Mouse (Mus musculus): ENCODE data around the gene Krt25. TPM values are rescaled to one million over a fixed set of nuclear protein-coding genes. Genes with fewer than 3 reads are reported as not detected.
A peak's percentile ranks its signal among the peaks of the same experiment; 100 is the strongest.

Krt25 gene
- polyA plus RNA-seq, 1 experiment from 2014 or later: 0.35 TPM

- WGBS: 41% methylated on average over 8 of the region's 8 CpGs
- H3K27me3 ChIP-seq: no peaks in the 10 kb centered on the region
- H3K4me3 ChIP-seq: no peak overlapping the region
- no peak overlapping the region for H3K4me2 ChIP-seq
- H3K9me3 ChIP-seq: no peaks in the 10 kb centered on the region
- no peaks in the 10 kb centered on the region for H3K36me3 ChIP-seq
- H3K9ac ChIP-seq: no peak overlapping the region
- 0 out of 2 replicates have a peak overlapping the region, but pooled peaks have one; percentile 1 for H3K27ac ChIP-seq
- ATAC-seq (ENCODE audit: low FRiP score): no peak
- H3K4me1 ChIP-seq (replicated peaks): peaks cover 8% of the 10 kb centered on the region
These were observed 6.2 kb downstream of the Krt25 start for GRCm38 (mm10) chr11:99316543-99316942.

GRCm38 (mm10) chr11:99314594-99314993 is 8.2 kb downstream of the Krt25 start:
- H3K4me2 ChIP-seq: no peak overlapping the region
- H3K36me3 ChIP-seq: no peaks in the 10 kb centered on the region
- no peak overlapping the region for H3K27ac ChIP-seq
- no peak overlapping the region for H3K4me3 ChIP-seq
- peaks cover 8% of the 10 kb centered on the region for H3K4me1 ChIP-seq (replicated peaks)
- H3K9ac ChIP-seq: no peak overlapping the region
- no peaks in the 10 kb centered on the region for H3K9me3 ChIP-seq
- no peaks in the 10 kb centered on the region for H3K27me3 ChIP-seq
- 90% methylated on average over 2 of the region's 2 CpGs for WGBS
- no peak for ATAC-seq (ENCODE audit: low FRiP score)

GRCm38 (mm10) chr11:99310882-99311281 is 11.9 kb downstream of the Krt25 start:
- Histone ChIP-seq H3K9ac (no peak overlapping the region), H3K9me3 (no peaks in the 10 kb centered on the region), H3K4me1 (replicated peaks) (no peaks in the 10 kb centered on the region), H3K4me2 (no peak overlapping the region), H3K36me3 (no peaks in the 10 kb centered on the region), H3K27ac (no peak overlapping the region), H3K27me3 (no peaks in the 10 kb centered on the region), H3K4me3 (no peak overlapping the region)
- 91% methylated on average over 1 of the region's 1 CpGs for WGBS
- ATAC-seq (ENCODE audit: low FRiP score): no peak

GRCm38 (mm10) chr11:99307579-99307978 is 15.2 kb downstream of the Krt25 start:
- Histone ChIP-seq H3K9ac (no peak overlapping the region), H3K36me3 (no peaks in the 10 kb centered on the region), H3K4me1 (replicated peaks) (no peaks in the 10 kb centered on the region), H3K27ac (no peak overlapping the region), H3K27me3 (no peaks in the 10 kb centered on the region), H3K4me2 (no peak overlapping the region), H3K4me3 (no peak overlapping the region), H3K9me3 (no peaks in the 10 kb centered on the region)
- no peak for ATAC-seq (ENCODE audit: low FRiP score)
- WGBS: 41% methylated on average over 2 of the region's 2 CpGs

GRCm38 (mm10) chr11:99295039-99295438 is 27.7 kb downstream of the Krt25 start:
- Histone ChIP-seq H3K36me3 (no peaks in the 10 kb centered on the region), H3K27me3 (no peaks in the 10 kb centered on the region; the same call in 1 of the 2 replicates), H3K4me1 (replicated peaks) (no peaks in the 10 kb centered on the region), H3K4me2 (no peak overlapping the region), H3K4me3 (no peak overlapping the region), H3K9me3 (no peaks in the 10 kb centered on the region; the same call in 1 of the 2 replicates), H3K9ac (no peak overlapping the region), H3K27ac (no peak overlapping the region; the same call in 1 of the 2 replicates)
- 67% methylated on average over 5 of the region's 5 CpGs for WGBS
- ATAC-seq (ENCODE audit: low FRiP score): no peak

- Histone ChIP-seq H3K27ac (no peak overlapping the region), H3K4me2 (no peak overlapping the region), H3K27me3 (no peaks in the 10 kb centered on the region; the same call in 1 of the 2 replicates), H3K9me3 (no peaks in the 10 kb centered on the region; the same call in 1 of the 2 replicates), H3K4me3 (no peak overlapping the region), H3K36me3 (no peaks in the 10 kb centered on the region), H3K4me1 (replicated peaks) (no peaks in the 10 kb centered on the region), H3K9ac (no peak overlapping the region)
- 66% methylated on average over 5 of the region's 5 CpGs for WGBS
- ATAC-seq (ENCODE audit: low FRiP score): no peak
These were observed 29.9 kb downstream of the Krt25 start for GRCm38 (mm10) chr11:99292846-99293245.

GRCm38 (mm10) chr11:99284833-99285312 is 37.9 kb downstream of the Krt25 start, which contains the start of gene Krt24:
Gene Krt24 (minus strand): TSS chr11:99285262.
- no peak within 1 kb of the TSS for H3K27ac ChIP-seq
- H3K27me3 ChIP-seq: no peaks in the 10 kb centered on the region
- H3K9ac ChIP-seq: no peak within 1 kb of the TSS
- no peaks in the 10 kb centered on the region for H3K36me3 ChIP-seq
- no peak within 1 kb of the TSS for H3K4me2 ChIP-seq
- peaks cover 13% of the 10 kb centered on the region; the same call in 1 of the 2 replicates for H3K4me1 ChIP-seq (replicated peaks)
- WGBS: 57% methylated on average over 11 of the region's 11 CpGs
- H3K4me3 ChIP-seq: no peak within 1 kb of the TSS
- ATAC-seq (ENCODE audit: low FRiP score): no peak
- no peaks in the 10 kb centered on the region for H3K9me3 ChIP-seq

GRCm38 (mm10) chr11:99284011-99284410 is 38.7 kb downstream of the Krt25 start:
- no peaks in the 10 kb centered on the region for H3K9me3 ChIP-seq
- no peak overlapping the region for H3K27ac ChIP-seq
- no peaks in the 10 kb centered on the region for H3K27me3 ChIP-seq
- peaks cover 13% of the 10 kb centered on the region; the same call in 1 of the 2 replicates for H3K4me1 ChIP-seq (replicated peaks)
- 52% methylated on average over 5 of the region's 5 CpGs for WGBS
- no peak overlapping the region for H3K9ac ChIP-seq
- no peaks in the 10 kb centered on the region for H3K36me3 ChIP-seq
- no peak overlapping the region for H3K4me3 ChIP-seq
- H3K4me2 ChIP-seq: no peak overlapping the region
- ATAC-seq (ENCODE audit: low FRiP score): 0 out of 2 replicates have a peak, but pooled peaks have one; percentile 28

- H3K4me2 ChIP-seq: no peak overlapping the region
- peaks cover 13% of the 10 kb centered on the region; the same call in 1 of the 2 replicates for H3K4me1 ChIP-seq (replicated peaks)
- H3K27me3 ChIP-seq: no peaks in the 10 kb centered on the region
- H3K9ac ChIP-seq: no peak overlapping the region
- no peak overlapping the region for H3K27ac ChIP-seq
- no peaks in the 10 kb centered on the region for H3K9me3 ChIP-seq
- H3K4me3 ChIP-seq: no peak overlapping the region
- no peaks in the 10 kb centered on the region for H3K36me3 ChIP-seq
- WGBS: 69% methylated on average over 4 of the region's 4 CpGs
- no peak for ATAC-seq (ENCODE audit: low FRiP score)
These were observed 39.4 kb downstream of the Krt25 start for GRCm38 (mm10) chr11:99283334-99283733.

- Histone ChIP-seq H3K27ac (no peak overlapping the region), H3K27me3 (no peaks in the 10 kb centered on the region), H3K9me3 (no peaks in the 10 kb centered on the region), H3K4me2 (no peak overlapping the region), H3K4me1 (replicated peaks) (peaks cover 13% of the 10 kb centered on the region; the same call in 1 of the 2 replicates), H3K9ac (no peak overlapping the region), H3K36me3 (no peaks in the 10 kb centered on the region), H3K4me3 (no peak overlapping the region)
- WGBS: 88% methylated on average over 9 of the region's 9 CpGs
- ATAC-seq (ENCODE audit: low FRiP score): no peak
These were observed 41.6 kb downstream of the Krt25 start for GRCm38 (mm10) chr11:99281116-99281515.

GRCm38 (mm10) chr11:99279986-99280385 is 42.8 kb downstream of the Krt25 start:
- Histone ChIP-seq H3K4me1 (replicated peaks) (peaks cover 12% of the 10 kb centered on the region; the same call in 1 of the 2 replicates), H3K4me2 (no peak overlapping the region), H3K27ac (no peak overlapping the region), H3K36me3 (no peaks in the 10 kb centered on the region), H3K27me3 (no peaks in the 10 kb centered on the region), H3K9me3 (no peaks in the 10 kb centered on the region), H3K4me3 (no peak overlapping the region), H3K9ac (no peak overlapping the region)
- WGBS: 68% methylated on average over 5 of the region's 5 CpGs
- no peak for ATAC-seq (ENCODE audit: low FRiP score)

- Histone ChIP-seq H3K9me3 (no peaks in the 10 kb centered on the region), H3K27ac (no peak overlapping the region), H3K9ac (no peak overlapping the region), H3K4me3 (no peak overlapping the region), H3K27me3 (0 out of 2 replicates have a peak, but pooled peaks cover 4% of the 10 kb centered on the region), H3K4me1 (replicated peaks) (no peaks in the 10 kb centered on the region), H3K36me3 (no peaks in the 10 kb centered on the region), H3K4me2 (no peak overlapping the region)
- WGBS: 63% methylated on average over 7 of the region's 7 CpGs
- ATAC-seq (ENCODE audit: low FRiP score): no peak
These were observed 46.0 kb downstream of the Krt25 start for GRCm38 (mm10) chr11:99276786-99277185.

- H3K36me3 ChIP-seq: no peaks in the 10 kb centered on the region
- H3K4me1 ChIP-seq (replicated peaks): no peaks in the 10 kb centered on the region
- no peak for ATAC-seq (ENCODE audit: low FRiP score)
- no peak overlapping the region for H3K4me2 ChIP-seq
- H3K9ac ChIP-seq: no peak overlapping the region
- WGBS: 80% methylated on average over 6 of the region's 6 CpGs
- H3K27ac ChIP-seq: no peak overlapping the region
- H3K4me3 ChIP-seq: no peak overlapping the region
- no peaks in the 10 kb centered on the region for H3K9me3 ChIP-seq
- H3K27me3 ChIP-seq: 0 out of 2 replicates have a peak, but pooled peaks cover 4% of the 10 kb centered on the region
These were observed 47.1 kb downstream of the Krt25 start for GRCm38 (mm10) chr11:99275624-99276023.

Data from hindbrain, embryonic 13.5 days (tissue).